Mouse (Mus musculus): ENCODE measurements around the gene Rps6ka4. TPM values are rescaled to one million over a fixed set of nuclear protein-coding genes. Genes with fewer than 3 reads are reported as not detected.

The Rps6ka4 gene
- total RNA-seq (2021): 10 to 100 TPM; 32.0 to 34.7 TPM

DNA sequence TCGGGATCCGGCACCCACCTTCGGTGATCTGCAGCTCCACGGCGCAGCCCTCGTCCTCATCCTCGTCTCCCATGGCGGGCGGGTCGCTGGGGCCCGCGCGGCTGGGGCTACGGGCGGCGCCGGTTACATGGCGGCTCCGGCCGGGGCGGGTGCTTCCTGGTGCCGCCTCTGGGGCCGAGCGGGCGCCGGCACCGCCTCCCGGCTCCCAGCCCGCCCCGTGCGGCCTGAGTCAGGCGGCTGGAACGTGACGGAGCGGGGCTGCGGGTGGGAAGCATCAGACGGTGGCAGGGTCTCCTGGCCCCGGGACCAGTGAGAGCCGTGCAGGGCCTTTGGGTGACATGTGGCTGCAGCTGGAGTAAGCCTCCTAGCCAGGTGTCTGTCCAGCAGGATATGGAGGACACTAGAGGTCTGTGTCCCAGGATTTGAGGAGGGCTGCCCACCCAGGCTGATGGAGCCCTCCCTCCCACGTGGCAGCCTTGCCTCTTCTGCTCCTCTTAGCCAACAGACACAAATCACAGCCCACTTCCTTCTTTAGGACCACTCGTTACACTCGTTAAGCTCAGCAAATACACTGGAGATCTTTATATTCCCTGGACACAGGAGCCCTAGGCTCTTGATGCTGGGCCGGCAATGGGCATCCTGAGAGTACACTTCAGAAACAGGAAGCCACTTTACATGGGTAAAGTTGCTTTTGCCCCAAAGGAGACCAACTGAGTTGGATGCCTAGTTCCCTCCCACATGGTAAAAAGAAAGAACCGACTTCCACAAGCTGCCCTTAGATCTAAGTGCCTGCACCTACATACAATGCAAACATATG, at the start of gene Rps6ka4:
Gene Rps6ka4, minus strand, starts transcription at position 162 of the 817 bp plus-strand sequence.
- peak in 1 of 2 experiments; percentile 51 for DNase-seq (ENCODE audit: extremely low spot score in 1 of 2, low spot score in 1 of 2)

GRCm38 (mm10) chr19:6877965-6878364, 37.5 kb upstream of the Rps6ka4 start:
- DNase-seq (ENCODE audit: extremely low spot score in 1 of 2, low spot score in 1 of 2): no peak

- no peak for DNase-seq (ENCODE audit: extremely low spot score in 1 of 2, low spot score in 1 of 2)
These were observed 36.4 kb upstream of the Rps6ka4 start for GRCm38 (mm10) chr19:6876799-6877198.

DNA sequence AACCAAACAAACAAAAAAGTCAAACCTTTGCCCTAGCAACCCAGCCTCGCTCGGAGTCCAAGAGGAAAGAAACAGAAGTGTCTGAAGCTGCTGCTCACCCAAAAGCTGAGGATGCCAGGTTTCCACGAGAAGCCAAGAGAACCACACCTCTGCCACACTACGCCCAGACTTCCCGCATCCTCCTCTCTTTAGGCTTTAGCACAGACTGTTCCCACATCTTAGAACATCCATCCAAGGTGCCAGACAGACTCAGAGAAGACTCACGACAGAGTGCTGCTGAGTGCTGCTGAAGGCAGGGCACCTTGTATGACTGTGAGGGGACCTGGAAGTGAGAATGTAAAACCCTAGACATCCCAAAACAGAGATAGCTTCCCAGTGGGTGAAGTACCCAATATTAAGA, 35.4 kb upstream of the Rps6ka4 start:
- no peak for DNase-seq (ENCODE audit: extremely low spot score in 1 of 2, low spot score in 1 of 2)

GRCm38 (mm10) chr19:6874257-6874656, 33.8 kb upstream of the Rps6ka4 start:
- DNase-seq (ENCODE audit: extremely low spot score in 1 of 2, low spot score in 1 of 2): no peak

DNA sequence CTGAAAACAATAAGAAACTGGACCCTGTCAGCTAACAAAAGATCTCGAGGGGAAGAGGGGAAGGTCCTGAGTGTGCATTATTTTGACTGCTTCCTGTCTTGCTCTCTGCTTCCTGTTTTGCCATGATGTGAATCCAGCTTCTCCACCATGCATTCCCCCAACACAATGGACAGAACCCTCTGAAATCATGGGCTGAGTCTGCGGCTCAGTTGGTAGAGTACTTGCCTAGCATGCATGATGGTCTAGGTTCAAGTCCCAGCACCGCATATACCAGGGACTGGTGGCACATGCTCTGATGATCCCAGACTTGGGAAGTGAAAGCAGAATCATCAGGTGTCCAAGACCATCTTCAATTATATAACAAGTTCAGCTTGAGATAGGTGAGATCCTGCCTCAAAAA, 32.3 kb upstream of the Rps6ka4 start:
- DNase-seq (ENCODE audit: extremely low spot score in 1 of 2, low spot score in 1 of 2): no peak

DNA sequence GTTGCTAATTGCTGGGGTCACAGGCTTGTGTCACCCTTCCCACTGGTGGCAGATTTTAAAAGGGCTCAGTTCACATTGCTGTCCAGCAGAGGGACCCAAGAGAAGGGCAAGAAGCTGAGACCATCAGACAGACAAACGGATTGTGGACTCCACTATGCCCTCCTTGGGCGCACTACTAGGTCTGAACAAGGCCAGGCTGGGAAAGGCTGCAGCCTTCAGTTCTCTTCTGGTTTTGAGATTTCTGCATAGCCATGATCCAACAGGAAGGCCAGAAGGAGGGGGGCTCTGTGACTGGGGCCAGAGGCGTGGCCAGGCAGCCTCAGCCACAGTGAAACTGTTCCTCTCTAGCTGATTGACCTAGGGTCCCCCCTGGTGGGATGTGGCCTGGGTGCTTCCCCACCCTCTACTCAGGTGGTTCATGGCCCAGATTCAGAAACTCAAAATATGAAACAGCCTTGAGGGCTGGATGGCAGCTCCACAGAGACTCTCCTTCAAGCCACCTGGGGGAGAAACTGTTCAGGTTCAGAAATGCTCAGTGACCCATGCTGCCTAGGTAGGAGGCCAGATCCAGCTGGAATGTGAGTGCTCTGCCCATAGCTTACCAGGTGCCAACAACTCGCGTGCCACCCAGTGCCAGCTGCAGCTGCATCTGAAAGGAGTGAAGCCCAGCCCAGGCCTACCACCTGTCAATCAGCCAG, 31.3 kb upstream of the Rps6ka4 start:
- no peak for DNase-seq (ENCODE audit: extremely low spot score in 1 of 2, low spot score in 1 of 2)

DNA sequence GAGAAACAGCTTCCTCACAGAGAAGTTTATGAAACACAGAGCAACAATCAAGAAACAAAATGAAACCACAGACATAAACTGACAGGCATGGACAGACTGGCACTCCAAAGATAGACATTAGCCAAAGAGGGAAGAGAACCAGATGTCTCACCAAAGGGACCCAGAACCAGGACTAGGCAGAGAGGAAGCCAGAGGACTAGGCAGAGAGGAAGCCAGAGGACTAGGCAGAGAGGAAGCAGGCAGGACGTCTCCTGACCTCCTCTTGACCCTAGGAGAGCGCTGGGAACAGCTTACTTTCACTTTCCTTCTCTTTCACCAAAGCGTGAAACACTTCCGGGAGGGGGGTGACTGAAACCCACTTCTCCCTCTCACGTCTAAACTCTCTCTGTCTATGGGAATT, 28.9 kb upstream of the Rps6ka4 start:
- DNase-seq (ENCODE audit: extremely low spot score in 1 of 2, low spot score in 1 of 2): no peak

- no peak for DNase-seq (ENCODE audit: extremely low spot score in 1 of 2, low spot score in 1 of 2)
These were observed 21.0 kb upstream of the Rps6ka4 start for GRCm38 (mm10) chr19:6861451-6861850.

GRCm38 (mm10) chr19:6860706-6861105, 20.3 kb upstream of the Rps6ka4 start:
- no peak for DNase-seq (ENCODE audit: extremely low spot score in 1 of 2, low spot score in 1 of 2)

- DNase-seq (ENCODE audit: extremely low spot score in 1 of 2, low spot score in 1 of 2): no peak
These were observed 19.5 kb upstream of the Rps6ka4 start for GRCm38 (mm10) chr19:6859971-6860370.

DNA sequence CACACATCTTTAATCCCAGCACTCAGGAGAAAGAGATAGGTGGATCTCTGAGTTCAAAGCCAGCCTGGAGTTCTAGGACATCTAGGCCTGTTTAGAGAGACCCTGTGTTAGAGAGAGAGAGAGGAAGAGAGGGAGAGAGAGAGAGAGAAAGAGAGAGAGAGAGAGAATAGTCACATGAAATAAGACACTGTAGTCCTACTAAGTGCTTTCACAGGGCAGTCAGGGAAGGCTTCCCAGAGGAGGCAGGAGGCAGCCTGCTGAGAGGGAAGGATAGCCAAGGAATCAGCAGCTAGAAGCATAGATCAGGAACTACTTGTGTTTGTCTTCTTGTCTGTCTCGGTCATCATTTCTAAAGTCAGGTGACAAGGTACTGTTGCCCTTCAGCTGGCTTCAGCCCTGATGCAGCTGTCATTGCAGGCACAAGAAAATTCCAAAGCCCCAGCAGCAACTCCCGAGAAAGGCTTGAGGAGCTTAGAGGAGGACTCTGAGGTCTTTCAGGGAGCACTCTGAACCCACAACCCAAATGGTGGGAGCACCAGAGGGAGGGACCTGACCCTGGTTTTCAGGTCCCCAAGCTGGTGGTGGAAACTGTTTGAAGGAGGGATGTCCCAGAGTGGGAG, 18.7 kb upstream of the Rps6ka4 start:
- DNase-seq (ENCODE audit: extremely low spot score in 1 of 2, low spot score in 1 of 2): no peak

- DNase-seq (ENCODE audit: extremely low spot score in 1 of 2, low spot score in 1 of 2): no peak
These were observed 17.6 kb upstream of the Rps6ka4 start, which contains the start of gene Ccdc88b for GRCm38 (mm10) chr19:6858031-6858430. Ccdc88b (minus strand) TSS chr19:6858211.

DNA sequence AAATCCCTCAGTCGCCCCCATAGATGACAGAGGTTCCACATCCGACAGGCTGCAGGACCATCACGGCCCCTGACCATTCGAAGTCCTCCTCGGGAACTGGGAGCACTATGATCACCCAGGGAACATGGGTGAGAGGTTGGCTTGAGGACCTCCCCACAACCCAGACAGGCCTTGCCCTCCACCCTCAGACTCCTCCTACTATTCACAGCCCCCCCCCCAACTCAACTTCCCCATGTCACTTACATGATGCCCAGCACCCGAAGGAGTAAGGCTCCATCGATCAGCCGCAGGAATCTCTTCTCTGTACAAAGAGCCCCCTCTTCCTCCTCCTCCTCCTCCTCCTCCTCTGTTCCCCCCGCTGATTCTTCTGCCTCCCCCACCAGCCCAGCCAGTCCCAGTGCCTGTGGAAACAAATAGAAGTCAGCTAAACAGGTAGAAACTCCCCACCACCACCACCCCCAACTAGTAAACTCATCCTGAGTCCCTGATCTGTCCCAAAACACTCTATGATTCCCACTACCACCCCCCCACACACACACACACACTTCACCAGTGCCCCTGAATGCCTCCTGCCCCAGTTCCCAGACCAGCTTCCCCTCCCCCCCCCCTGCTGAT, 17.1 kb upstream of the Rps6ka4 start:
- DNase-seq (ENCODE audit: extremely low spot score in 1 of 2, low spot score in 1 of 2): no peak

GRCm38 (mm10) chr19:6857003-6857360, 16.5 kb upstream of the Rps6ka4 start:
- DNase-seq (ENCODE audit: extremely low spot score in 1 of 2, low spot score in 1 of 2): no peak

DNA sequence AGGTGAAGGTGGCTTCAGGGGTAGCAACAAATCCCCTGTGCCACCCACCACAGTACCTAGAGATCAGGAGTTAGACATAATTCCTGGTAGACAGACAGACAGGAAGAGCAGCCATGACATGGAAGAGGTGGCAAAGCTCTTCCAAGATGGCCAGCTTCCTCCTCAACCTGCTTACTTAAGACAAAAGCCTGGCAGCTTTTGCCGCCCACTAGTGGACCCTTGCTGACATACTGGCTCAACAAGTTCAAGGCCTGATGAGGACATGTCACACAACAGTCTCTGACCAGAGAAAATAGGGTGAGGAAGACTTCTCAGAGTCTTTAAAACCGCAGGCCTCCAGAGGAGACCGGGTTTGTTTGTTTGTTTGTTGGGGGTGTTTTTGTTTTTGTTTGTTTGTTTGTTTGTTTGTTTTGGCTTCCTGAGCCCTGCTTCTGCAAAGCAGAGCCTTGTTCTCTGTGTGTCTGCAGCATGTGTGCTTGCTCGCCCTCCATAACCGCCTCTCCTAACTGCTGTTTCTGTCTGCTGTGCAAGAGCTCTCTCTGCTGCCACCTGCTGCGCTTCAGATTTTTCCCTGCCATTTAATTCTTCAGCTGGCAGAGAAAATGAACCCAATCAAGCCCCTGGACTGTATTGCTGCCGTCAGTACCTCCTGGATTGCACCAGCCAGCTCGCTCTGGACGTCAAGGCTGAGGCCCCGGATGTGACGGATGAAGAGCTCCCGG, 16.0 kb upstream of the Rps6ka4 start:
- peak in 1 of 2 experiments; percentile 63 for DNase-seq (ENCODE audit: extremely low spot score in 1 of 2, low spot score in 1 of 2)

GRCm38 (mm10) chr19:6855225-6856031, 15.0 kb upstream of the Rps6ka4 start:
- no peak for DNase-seq (ENCODE audit: extremely low spot score in 1 of 2, low spot score in 1 of 2)

DNA sequence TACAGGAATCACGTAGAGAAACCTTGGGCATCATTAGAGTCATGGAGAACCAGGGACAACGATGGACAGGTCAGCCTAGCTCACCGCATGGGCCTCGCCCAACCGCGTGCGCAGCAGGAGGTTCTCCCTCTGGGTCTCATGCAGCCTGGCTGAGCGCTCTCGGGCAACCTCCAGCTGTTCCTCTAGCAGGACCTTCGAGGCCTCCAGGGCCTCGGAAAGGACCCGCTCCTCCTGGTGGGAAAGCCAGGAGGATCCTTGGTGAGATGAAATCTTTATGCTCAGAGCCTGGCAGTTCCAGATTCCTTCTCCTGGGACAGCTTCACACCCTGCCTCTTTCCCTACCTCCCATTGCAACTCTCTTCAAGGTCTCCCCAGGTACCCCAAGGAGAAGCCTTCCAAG, 14.2 kb upstream of the Rps6ka4 start:
- no peak for DNase-seq (ENCODE audit: extremely low spot score in 1 of 2, low spot score in 1 of 2)

DNA sequence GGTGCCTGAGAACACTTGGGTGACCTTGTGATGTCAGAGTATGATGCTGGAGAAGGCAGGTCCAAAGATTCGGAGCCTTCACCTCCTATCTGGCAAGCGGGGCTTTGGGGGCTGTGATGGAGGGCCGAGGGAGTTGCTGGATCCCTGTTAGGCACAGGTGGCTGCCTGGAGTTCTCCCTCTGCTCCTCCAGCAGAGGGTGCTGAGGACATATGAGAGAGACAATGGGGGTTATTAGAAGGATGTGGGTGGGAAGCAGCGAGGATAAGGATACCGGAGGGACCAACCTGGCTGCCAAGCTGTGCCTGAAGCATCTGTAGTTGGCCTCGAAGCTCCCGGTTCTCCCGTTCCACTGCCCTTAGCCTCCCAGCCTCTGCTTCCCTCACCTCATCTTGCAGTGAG, 13.5 kb upstream of the Rps6ka4 start:
- no peak for DNase-seq (ENCODE audit: extremely low spot score in 1 of 2, low spot score in 1 of 2)
